Mouse (Mus musculus) intestine, embryonic 16.5 days (tissue): ENCODE data around the gene H2-Ke6. TPM values are rescaled to one million over a fixed set of nuclear protein-coding genes. Genes with fewer than 3 reads are reported as not detected.
"Not testable (repeated sequence)": the region's sequence is repeated elsewhere in the genome, so short reads cannot be mapped to it uniquely, and the experiment has no call there.

Source experiments
- ATAC-seq: fragments of 200-750 bp; cut with Nextera tagmentation; 2 replicates; pipeline ENCODE4 v1.8.0; 2017; ENCODE audit warnings: moderate TSS enrichment, moderate library complexity
- H3K27ac ChIP-seq: fragments of 300-500 bp; sonication (generic); 2 replicates; pipeline ENCODE4 v1.5.1; 2014; ENCODE audit warnings: mild to moderate bottlenecking, low read length
- H3K27me3 ChIP-seq: fragments of 300-500 bp; sonication (generic); replicated peaks from 2 replicates; pipeline ENCODE4 v1.6.1; 2014; ENCODE audit warnings: low read length, control low read depth, mixed read lengths; ENCODE audit not compliant: control insufficient read depth, insufficient read depth
- H3K36me3 ChIP-seq: fragments of 300-500 bp; sonication (generic); 2 replicates; pipeline ENCODE4 v1.6.1; 2014; ENCODE audit warnings: low read length, control low read depth; ENCODE audit not compliant: control insufficient read depth, insufficient read depth
- H3K4me1 ChIP-seq: fragments of 300-500 bp; sonication (generic); 2 replicates; pipeline ENCODE4 v1.6.1; 2014; ENCODE audit warnings: low read length, control low read depth, mixed read lengths; ENCODE audit not compliant: control insufficient read depth, insufficient read depth
- H3K4me2 ChIP-seq: fragments of 300-500 bp; sonication (generic); 2 replicates; pipeline ENCODE4 v1.6.1; 2014; ENCODE audit warnings: low read depth, low read length, control low read depth
- H3K4me3 ChIP-seq: fragments of 300-500 bp; sonication (generic); 2 replicates; pipeline ENCODE4 v1.5.1; 2014; ENCODE audit warnings: mild to moderate bottlenecking, low read length
- H3K9ac ChIP-seq: fragments of 300-500 bp; sonication (generic); 2 replicates; pipeline ENCODE4 v1.6.1; 2014; ENCODE audit warnings: low read depth, low read length
- H3K9me3 ChIP-seq: fragments of 300-500 bp; sonication (generic); 2 replicates; pipeline ENCODE4 v1.6.1; 2016; ENCODE audit warnings: low read length, control low read depth; ENCODE audit not compliant: control insufficient read depth
- WGBS: fragments of 180-500 bp; shearing (Covaris S2); extraction: QIAGEN DNeasy Blood & Tissue Kit; methylation state at CpG from one replicate; pipeline ENCODE4 v1.1.7; 2014; 5-methylcytosine and 5-hydroxymethylcytosine counted together
- polyA plus RNA-seq: library from polyadenylated mRNA; unstranded; fragments of >200 nt; fragmentation: Nextera tagmentation; extraction: Ambion mirVana; gene quantifications from 2 replicates; pipeline ENCODE4 v1.2.1, GENCODE M21; 2015

Gene H2-Ke6
- polyA plus RNA-seq, 1 experiment from 2014 or later: 66.7 TPM

DNA sequence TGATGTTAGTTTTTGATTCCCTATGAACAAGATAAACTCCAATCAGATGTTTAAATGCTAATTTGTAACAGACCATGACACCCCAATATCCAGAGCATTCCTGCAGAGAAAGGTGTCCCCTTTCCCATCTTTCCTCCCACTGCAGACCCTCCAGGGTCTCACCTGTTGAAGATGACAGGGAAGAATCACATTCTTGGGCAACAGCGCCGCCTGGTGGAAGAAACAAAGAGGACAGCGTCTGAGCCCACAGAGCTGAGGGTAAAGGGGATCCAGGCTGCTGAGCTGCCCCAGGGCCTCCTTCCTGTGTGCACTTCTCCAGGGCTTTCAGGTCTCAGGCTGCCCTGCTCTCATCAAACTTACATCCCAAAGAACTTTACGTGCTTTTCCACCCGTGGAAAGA, 24.4 kb downstream of the H2-Ke6 start:
- Histone ChIP-seq H3K9me3 (no peaks in the 10 kb centered on the region), H3K27ac (no peak overlapping the region), H3K4me1 (no peaks in the 10 kb centered on the region), H3K4me3 (no peak overlapping the region), H3K36me3 (no peaks in the 10 kb centered on the region), H3K9ac (no peak overlapping the region), H3K4me2 (no peak overlapping the region), H3K27me3 (0 out of 2 replicates have a peak, but pooled peaks cover 3% of the 10 kb centered on the region)
- 5% methylated on average over 5 of the region's 5 CpGs for WGBS
- ATAC-seq: no peak

DNA sequence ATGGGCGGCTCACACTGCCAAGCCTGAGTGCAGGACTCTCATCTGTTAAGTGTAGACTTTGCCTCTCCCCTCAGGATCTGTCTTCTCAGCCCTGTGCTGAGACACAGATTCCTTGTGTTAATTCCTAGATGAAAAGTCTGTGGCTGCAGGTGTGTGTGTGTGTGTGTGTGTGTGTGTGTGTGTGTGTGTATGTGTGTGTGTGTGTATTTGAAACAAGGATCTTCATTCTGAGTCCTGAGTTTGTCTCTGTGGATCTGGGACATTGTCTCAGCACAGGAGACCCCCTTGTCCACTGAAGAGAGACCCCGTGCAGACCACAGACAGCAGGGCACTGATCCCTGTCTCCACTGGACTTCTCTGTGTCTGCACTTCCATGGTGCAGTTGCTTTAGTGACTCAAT, 27.1 kb downstream of the H2-Ke6 start:
- not testable (repeated sequence) for H3K4me3 ChIP-seq, H3K36me3 ChIP-seq, ATAC-seq, H3K27me3 ChIP-seq, H3K4me1 ChIP-seq, H3K9me3 ChIP-seq, H3K27ac ChIP-seq
- Histone ChIP-seq H3K4me2 (peak overlapping the region; percentile 94; the same call in 1 of the 2 replicates), H3K9ac (0 out of 2 replicates have a peak overlapping the region, but pooled peaks have one; percentile 55)
- WGBS: 49% methylated on average over 2 of the region's 2 CpGs

DNA sequence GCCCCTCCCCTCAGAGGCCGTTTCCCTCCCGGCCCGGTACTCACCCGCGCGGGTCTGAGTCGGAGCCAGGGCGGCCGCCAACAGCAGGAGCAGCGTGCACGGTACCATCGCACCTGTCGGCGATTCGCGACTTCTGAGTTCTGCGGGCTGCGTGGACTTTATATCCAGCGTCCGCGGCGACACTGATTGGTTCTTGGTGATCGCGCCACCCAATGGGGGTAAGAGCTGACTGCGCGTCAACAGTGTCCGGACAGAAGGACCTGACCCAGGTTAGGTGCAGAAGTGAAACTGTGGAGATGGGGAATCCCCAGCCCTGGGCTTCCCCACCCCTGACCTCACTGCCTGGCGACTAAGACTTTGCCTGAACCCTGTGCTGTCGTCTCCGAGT, 27.7 kb downstream of the H2-Ke6 start, which contains the start of gene H2-K1:
TSS of gene H2-K1 (minus strand) at position 198 of the 388 bp plus-strand sequence.
- peak within 1 kb of the TSS; percentile 94 for H3K4me2 ChIP-seq
- no peaks in the 10 kb centered on the region for H3K4me1 ChIP-seq
- H3K36me3 ChIP-seq: no peaks in the 10 kb centered on the region
- no peaks in the 10 kb centered on the region for H3K9me3 ChIP-seq
- H3K27me3 ChIP-seq: 0 out of 2 replicates have a peak, but pooled peaks cover 3% of the 10 kb centered on the region
- 0% methylated on average over 30 of the region's 30 CpGs for WGBS
- H3K4me3 ChIP-seq: peak within 1 kb of the TSS; percentile 61
- peak within 1 kb of the TSS; percentile 28 for H3K27ac ChIP-seq
- peak within 1 kb of the TSS; percentile 70 for H3K9ac ChIP-seq
- peak; percentile 98 for ATAC-seq

DNA sequence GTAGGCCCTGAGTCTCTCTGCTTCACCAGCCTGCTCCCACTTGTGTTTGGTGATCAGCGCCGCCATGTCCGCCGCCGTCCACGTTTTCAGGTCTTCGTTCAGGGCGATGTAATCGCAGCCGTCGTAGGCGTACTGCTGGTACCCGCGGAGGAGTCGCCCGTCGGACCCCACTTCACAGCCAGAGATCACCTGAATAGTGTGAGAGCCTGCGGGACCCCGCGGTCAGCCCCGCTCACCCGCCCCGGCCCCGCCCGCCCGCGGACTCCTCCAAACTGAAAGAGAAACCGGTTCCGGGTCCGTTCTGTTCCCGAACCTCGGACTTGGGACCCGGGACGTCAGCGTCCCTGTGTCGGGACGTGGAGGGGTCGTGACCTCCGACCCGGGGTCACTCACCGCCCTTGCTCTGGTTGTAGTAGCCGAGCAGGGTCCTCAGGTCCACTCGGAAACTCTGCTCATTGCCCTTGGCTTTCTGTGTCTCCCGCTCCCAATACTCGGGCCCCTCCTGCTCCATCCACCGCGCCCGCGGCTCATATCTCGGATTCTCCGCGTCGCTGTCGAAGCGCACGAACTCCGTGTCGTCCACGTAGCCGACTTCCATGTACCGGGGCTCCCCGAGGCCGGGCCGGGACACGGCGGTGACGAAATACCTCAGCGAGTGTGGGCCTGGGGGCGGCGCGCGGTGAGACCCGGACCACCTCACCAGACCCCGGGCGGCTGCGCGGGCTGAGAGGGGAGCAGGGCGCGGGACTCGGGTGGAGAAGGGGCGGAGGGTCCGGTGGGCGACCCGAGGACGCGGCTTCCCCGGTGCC, 28.3 kb downstream of the H2-Ke6 start:
- 0 out of 2 replicates have a peak, but pooled peaks cover 3% of the 10 kb centered on the region for H3K27me3 ChIP-seq
- ATAC-seq: peak; percentile 57
- WGBS: 2% methylated on average over 87 of the region's 87 CpGs

DNA sequence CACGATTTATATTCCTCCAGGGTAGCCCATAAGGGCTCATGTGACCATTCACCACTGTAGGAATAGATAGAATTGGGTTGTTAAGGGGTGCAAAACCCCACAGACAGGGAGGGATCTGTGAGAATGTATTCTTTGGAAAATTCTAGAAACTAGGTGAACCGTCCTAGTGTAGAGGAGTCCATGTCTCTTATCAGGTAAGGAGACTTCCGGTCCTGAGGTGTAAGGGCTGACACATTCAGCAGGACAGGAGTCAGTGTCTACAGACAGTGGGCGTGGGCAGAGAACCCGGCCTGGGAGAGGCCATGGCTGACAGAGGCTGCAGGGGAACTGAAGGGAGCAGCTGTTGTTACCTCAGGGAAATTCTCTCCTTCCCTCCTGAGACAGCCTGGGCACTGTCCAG, 29.2 kb downstream of the H2-Ke6 start:
- H3K4me3 ChIP-seq, ATAC-seq, H3K4me2 ChIP-seq, H3K9me3 ChIP-seq, H3K27ac ChIP-seq, H3K4me1 ChIP-seq, H3K9ac ChIP-seq, H3K27me3 ChIP-seq, H3K36me3 ChIP-seq: not testable (repeated sequence)
- 45% methylated on average over 5 of the region's 5 CpGs for WGBS

More for the DNA sequence above, 28.3 kb downstream of the H2-Ke6 start:
- peak overlapping the region; percentile 94 for H3K4me2 ChIP-seq
- H3K9ac ChIP-seq: peak overlapping the region; percentile 70
- peak overlapping the region; percentile 11; the same call in 1 of the 2 replicates for H3K27ac ChIP-seq
- H3K4me3 ChIP-seq: peak overlapping the region; percentile 61
- no peaks in the 10 kb centered on the region for H3K36me3 ChIP-seq
- no peaks in the 10 kb centered on the region for H3K9me3 ChIP-seq
- H3K4me1 ChIP-seq: no peaks in the 10 kb centered on the region

DNA sequence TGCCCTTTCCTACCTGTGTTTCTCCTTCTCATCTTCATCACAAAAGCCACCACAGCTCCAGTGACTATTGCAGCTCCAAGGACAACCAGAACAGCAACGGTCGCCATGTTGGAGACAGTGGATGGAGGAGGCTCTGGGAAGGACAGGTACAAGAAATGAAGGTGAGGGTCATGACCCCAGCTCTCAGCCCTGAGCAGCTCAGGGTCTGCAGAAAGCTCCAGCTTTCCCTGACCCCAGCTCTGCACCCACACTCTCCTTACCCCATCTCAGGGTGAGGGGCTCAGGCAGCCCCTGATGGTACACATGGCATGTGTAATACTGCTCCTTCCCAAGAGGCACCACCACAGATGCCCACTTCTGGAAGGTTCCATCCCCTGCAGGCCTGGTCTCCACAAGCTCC, 30.8 kb downstream of the H2-Ke6 start:
- not testable (repeated sequence) for H3K4me3 ChIP-seq, H3K9me3 ChIP-seq, ATAC-seq, H3K4me2 ChIP-seq, H3K36me3 ChIP-seq, H3K9ac ChIP-seq, H3K27me3 ChIP-seq, H3K27ac ChIP-seq, H3K4me1 ChIP-seq
- WGBS: 89% methylated on average over 2 of the region's 2 CpGs

DNA sequence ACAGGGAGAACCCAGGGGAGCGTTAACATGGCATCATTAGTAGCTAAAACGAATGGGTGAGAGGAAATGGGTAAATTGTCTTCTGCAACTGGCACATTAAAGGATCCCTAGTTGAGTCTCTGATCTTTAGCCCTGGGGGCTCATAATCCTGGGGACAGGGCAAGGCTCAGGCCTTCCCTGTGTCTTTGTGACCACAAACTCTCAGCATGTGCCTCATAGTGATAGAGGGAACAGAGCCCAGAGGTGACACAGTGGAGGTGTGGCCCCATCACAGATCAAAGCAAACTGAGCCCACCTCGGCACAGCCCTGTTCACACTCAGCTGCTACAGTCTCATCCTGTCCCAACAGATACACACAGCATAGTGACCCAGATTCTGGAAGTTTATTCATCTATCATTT, 32.2 kb downstream of the H2-Ke6 start:
- Histone ChIP-seq H3K9ac (no peak overlapping the region), H3K4me3 (no peak overlapping the region), H3K36me3 (no peaks in the 10 kb centered on the region), H3K27ac (no peak overlapping the region), H3K4me1 (no peaks in the 10 kb centered on the region), H3K4me2 (no peak overlapping the region), H3K9me3 (no peaks in the 10 kb centered on the region), H3K27me3 (0 out of 2 replicates have a peak, but pooled peaks cover 3% of the 10 kb centered on the region)
- no peak for ATAC-seq
- WGBS: 43% methylated on average over 3 of the region's 3 CpGs

DNA sequence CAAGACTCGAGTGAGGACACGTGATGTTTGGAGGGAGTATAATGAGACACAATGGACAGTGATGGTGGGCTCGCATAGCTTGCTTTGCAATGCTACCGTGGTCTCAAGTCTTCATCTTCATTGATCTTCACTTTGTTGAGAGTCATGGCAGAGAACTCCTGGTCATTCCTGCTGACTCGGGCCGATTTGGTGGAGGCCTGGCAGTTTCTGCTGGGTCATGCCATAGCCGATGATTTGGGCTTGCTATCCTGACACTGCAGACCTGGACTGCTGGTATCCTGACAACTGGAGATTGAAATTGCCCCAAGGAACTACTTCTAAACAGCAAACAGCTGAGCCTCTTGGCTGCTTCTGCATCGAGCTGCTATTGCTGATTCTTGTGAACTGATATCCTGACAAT, 32.9 kb downstream of the H2-Ke6 start:
- Histone ChIP-seq H3K27ac (no peak overlapping the region), H3K9ac (no peak overlapping the region), H3K4me1 (no peaks in the 10 kb centered on the region), H3K36me3 (no peaks in the 10 kb centered on the region), H3K9me3 (no peaks in the 10 kb centered on the region), H3K27me3 (no peaks in the 10 kb centered on the region), H3K4me3 (no peak overlapping the region), H3K4me2 (no peak overlapping the region)
- no peak for ATAC-seq
- WGBS: 93% methylated on average over 8 of the region's 8 CpGs

DNA sequence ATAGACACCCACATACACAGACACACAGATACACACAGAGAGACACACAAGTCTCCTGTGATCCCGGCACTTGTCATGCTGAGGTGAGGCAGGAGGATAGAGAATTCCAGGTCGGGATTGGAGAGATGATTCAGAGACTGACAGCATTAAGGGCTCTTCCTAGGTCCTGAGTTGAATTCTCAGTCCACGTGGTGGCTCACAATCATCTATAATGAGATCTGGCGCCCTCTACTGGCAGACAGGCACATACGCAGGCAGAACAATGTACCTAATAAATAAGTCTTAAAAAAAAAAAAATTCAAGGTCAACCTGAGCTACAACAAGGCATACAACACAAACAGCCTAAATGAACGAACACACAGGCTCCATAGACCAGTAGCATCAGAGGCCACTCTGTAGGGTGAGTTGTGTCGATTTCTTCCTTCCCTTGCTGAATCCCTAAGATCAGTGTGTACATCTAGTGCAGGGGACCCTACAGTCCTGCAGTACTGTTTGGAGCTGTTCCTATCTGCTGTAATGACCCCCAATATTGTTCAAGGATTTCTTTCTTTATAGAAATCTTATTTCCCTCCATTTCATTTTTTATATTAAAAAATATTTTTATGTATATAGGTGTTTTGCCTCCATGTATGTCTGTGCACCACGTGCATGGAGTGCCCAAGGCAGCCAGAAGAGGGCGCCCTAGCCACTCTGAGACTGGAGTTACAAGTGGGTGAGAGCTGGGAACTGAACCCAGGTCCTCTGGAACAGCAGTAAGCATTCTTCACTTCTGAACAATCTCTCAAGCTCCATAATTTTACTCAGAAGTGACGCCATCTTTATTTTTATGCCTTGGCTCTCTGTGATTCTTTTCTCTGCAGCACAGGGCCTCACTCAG, 35.8 kb downstream of the H2-Ke6 start:
- H3K4me3 ChIP-seq: no peak overlapping the region
- no peak overlapping the region for H3K4me2 ChIP-seq
- 32% methylated on average over 10 of the region's 10 CpGs for WGBS
- H3K9ac ChIP-seq: no peak overlapping the region
- no peaks in the 10 kb centered on the region for H3K36me3 ChIP-seq
- H3K9me3 ChIP-seq: no peaks in the 10 kb centered on the region
- H3K27ac ChIP-seq: no peak overlapping the region
- H3K4me1 ChIP-seq: no peaks in the 10 kb centered on the region
- ATAC-seq: no peak
- no peaks in the 10 kb centered on the region for H3K27me3 ChIP-seq
